Mouse (Mus musculus) liver (tissue): ENCODE results near the gene Adcy9.

ENCODE experiments used
- DNase-seq: peaks from one replicate; pipeline ENCODE4 v3.0.0-alpha.2; 2020; ENCODE audit warnings: mixed read lengths

The Adcy9 gene

DNA sequence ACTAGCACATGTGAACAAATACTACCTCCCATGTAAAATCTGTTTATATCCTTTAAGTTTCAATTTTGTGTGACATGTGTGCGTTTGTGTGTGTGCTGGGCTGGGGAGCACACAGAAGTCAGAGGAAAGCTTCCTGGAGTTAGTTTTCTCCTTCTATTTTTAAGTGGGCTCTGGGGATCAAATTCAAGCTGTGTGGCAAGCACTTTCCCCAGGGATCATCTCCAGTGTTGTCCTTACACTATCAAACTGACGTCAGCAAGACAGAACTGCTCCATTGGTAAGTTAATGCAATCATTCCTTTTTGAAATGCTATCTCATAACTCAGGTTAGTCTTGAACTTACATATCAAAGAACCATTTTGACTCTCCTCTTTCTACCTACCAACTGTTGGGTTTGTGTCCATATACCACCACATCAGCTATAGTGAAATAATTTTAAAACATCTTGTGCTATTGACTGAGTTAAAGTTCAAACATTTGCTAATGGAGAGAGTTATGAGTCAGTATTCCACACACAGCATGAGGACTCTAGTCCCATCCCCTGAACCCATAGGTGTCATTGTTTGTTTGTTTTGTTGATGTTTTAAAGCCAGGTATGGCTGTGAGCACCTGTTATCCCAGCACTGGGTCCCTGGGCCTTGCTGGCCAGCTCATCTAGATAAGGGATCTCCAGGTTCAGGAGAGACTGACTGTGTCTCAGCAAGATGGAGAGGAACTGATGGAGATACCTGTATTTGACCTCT is 104.8 kb downstream of the Adcy9 start:
- no peak for DNase-seq

GRCm38 (mm10) chr16:4314891-4315290 is 105.4 kb downstream of the Adcy9 start:
- DNase-seq: no peak

DNA sequence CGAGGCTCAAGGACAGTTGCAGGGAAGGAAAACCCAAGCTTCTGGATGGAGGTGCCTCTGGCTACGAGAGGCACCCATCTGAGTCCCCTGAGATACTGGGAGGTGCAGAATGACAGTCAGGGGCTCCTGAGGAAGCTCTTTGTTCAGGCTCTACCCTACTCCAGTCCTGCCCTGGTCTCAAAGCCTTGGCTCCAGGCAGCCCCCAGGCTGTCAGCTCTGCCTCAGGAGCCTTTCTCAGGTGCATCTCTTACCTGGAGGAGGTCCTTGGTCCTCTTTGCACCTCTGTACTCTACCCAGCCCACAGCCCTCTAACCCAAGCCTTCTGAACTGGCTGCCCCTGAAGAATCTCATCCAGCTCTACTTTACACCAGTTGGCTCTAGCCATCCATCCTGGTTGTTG is 108.3 kb downstream of the Adcy9 start:
- no peak for DNase-seq

DNA sequence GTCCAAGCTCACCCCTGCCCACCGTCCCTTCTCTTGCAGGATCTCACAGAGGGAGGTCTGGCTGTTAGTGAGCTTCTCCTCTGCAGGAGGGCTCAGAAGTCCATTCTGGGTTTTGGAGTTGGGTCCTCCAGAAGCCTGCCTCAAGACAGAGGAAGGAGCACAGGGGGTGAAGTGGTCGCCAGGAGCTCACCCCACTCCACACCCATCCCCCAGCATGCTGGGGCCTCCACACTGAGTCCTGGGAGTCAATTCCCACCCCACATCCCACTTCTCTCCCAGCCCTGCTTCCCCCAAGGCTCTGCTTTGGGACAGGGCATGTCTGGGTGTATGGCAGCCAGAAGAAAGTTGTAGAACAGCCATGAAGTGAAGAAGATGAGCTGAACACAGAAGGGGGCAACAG is 108.7 kb downstream of the Adcy9 start:
- DNase-seq: no peak

- DNase-seq: no peak
These were observed 112.5 kb downstream of the Adcy9 start for GRCm38 (mm10) chr16:4307795-4308194.

DNA sequence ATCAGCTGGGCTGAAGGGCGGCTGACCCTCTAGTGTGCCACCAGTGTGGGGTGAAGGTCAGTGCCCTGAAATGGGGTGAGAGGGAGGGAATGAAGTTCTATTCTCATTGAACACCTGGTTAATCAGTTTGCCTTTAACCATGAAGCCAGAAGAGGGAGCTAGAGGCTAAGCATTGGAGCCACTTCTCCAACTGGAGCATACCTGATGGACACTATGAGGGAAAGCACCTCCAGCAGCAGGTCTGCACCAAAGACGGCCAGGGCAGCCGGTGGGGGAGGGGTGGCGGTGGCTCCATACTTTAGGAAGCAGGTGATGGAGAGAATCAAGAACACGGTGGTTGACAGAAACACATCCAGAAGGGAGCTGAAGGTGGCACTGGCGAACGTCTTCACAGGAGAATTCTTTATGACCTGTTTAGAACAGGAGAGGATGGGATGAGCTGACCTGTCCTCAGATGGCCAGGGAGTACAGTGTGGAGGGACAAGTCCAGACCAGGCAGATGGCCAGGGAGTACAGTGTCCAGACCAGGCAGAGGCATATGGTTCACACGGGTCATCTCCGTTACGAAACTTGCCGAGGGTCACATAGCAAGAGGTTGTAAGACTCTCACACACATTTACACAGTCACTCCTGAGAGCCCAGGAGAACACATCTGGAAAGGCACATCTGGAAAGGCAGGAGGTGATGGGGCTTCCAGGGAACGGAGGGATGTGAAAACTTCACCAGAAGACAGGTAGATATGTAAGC is 115.9 kb downstream of the Adcy9 start:
- DNase-seq: peak; percentile 15

GRCm38 (mm10) chr16:4303554-4303953 is 116.7 kb downstream of the Adcy9 start:
- no peak for DNase-seq

DNA sequence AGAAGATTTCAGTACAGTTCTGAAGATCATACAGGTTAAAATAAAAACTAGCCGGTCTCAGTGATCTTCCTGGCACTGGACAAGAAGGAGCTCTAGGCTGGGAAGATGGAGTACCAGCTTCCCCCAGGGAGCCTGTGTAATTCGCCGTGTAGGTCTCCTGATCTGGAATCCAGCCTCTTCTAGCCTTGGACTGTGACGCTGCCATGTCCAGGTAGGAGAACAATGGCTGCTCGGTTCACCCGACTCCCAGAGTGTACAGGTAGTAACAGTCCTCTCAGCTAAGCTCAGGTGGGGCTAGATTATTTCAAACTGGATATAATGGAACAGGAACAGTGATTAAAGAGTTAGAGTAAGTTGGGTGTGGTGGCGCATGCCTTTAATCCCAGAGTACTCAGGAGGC is 120.0 kb downstream of the Adcy9 start:
- no peak for DNase-seq

DNA sequence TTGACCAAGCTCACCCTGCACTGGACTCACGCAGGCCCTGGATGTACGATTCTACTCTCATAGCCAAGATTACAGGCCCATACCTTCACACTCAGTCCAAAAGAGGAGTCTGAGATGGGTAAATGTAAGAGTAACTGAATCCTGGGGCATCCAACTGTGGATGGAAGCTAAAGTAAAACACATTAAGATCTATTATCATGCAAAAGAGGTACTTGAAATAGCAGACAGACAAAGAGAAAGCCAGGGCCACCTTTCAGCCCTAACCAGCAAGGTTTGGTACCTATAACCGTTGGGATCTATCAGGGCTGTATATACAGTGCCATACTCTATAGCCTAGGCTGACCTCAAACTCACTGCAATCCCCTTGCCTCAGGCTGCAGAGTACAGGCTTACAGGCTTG is 127.0 kb downstream of the Adcy9 start:
- DNase-seq: no peak

DNA sequence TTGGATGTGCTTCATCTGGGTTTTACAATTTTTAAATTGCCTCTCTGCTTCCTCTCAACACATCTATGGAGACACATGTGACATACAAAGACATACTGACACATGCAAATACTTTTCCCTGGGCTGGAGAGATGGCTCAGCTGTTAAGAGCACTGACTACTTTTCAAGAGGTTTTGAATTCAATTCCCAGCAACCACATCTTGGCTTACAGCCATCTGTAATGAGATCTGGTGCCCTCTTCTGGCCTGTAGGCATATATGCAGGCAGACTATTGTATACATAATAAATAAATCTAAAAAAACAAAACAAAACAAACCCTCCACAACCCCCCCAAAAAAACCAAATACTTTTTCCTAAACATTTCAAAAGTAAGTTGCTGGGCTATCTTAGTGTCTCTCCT is 130.8 kb downstream of the Adcy9 start:
- no peak for DNase-seq

DNA sequence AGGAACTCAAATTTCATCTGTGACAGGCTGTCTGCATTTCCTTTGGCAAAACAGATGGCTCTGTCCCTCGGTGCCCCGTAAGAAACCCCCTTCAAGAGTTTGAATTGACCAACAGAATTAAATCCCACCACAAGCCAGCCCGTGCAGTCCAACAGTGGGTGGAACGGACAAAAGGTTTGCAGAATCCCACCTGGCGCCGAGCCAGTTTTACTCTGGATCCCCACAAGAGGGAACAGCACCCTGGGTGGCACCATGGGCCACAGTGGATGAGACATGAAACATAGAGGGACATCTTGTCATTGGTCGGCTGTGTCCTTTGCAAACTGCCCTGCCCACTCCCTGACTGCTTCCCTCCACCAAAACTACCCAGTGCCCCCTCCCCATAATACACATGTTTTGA is 133.7 kb downstream of the Adcy9 start:
- DNase-seq: no peak

- DNase-seq: peak; percentile 25
These were observed 135.0 kb downstream of the Adcy9 start for GRCm38 (mm10) chr16:4285257-4285656.

GRCm38 (mm10) chr16:4283267-4283851 is 136.9 kb downstream of the Adcy9 start:
- no peak for DNase-seq

- no peak for DNase-seq
These were observed 138.8 kb downstream of the Adcy9 start for GRCm38 (mm10) chr16:4281470-4281869.

DNA sequence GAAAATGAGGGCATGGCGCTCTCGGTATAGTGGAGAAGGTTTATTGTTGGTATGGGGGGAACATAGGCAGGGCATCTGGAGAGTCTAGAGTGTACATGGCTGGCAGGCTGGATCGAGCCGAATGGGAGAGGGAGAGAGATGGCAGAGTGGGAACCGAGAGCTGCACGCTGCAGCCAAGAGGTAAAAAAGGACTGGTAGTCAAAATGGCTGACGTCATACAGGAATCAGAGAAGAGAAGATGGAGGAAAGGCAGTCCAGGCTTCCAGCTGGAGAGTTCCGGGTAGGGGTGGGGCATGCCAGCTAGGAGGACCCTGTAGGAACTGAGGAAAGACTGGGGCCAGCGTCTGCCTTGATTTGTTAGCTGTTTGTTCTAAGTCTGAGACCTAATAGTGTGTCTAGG is 139.3 kb downstream of the Adcy9 start:
- DNase-seq: no peak

DNA sequence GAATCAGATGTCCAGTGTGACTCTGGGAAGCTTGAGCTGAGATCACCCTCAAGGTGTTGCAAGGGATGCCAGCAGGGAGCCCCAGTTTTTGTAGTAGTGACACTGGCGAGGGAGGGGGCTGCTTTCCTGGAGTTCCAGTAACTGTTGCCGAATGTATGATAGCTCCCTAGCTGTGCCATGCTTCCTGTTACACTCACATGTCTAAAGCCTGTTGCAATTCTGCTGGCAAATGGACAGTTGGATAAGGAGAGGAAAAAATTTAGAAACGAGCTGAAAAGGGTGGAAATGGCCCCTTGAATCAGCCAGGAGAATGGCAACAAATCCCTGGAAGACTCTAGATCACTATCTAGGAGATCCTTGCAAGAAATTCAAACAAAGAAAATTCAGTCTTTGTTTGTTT is 140.7 kb downstream of the Adcy9 start:
- no peak for DNase-seq

GRCm38 (mm10) chr16:4276621-4277020 is 143.7 kb downstream of the Adcy9 start:
- DNase-seq: no peak

GRCm38 (mm10) chr16:4276151-4276550 is 144.1 kb downstream of the Adcy9 start:
- no peak for DNase-seq

GRCm38 (mm10) chr16:4273702-4274476 is 146.4 kb downstream of the Adcy9 start:
- peak; percentile 50 for DNase-seq

GRCm38 (mm10) chr16:4272254-4272653 is 148.0 kb downstream of the Adcy9 start:
- no peak for DNase-seq

- no peak for DNase-seq
These were observed 149.4 kb downstream of the Adcy9 start for GRCm38 (mm10) chr16:4270911-4271310.

DNA sequence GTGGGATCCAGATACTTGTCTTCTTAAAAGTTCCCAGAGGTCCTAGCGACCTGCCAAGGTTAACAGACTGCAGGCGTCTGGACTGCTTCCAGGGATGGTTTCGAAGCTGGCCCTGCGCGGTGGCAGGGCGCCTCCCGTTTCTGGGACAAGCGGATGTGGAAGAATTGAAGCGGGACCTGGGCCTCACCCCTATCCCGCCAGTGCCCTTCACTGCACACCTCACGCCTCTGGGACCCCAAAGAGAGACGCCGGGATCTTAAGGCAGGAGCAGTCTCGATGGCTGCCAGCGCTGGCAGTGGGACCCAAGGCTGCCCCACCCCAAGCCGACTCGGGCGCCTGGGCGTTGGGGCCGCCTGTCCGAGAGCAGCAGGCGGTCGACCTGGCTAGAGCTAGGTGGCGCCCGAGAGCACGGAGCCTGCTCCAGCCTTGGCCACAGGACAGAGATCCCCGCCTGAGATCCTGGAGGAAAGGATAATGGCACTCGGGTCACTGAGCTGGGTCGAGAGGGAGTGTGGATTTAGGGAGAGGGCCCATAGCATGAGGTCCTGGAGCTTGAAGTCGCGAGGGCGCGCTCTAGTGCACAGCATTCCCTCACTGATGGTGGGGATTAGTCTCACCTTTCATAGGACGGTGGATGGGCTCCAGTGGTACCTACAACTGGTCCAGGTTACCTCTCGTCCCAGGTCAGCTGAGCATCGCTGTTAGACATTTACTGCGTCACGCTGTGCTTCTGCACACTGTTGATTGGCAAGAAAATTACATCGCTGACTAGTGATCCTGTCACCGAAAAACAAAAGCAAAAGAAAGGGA is 152.2 kb downstream of the Adcy9 start:
- DNase-seq: peak; percentile 84
